Mouse (Mus musculus): ENCODE data around the gene Desi2. TPM values are rescaled to one million over a fixed set of nuclear protein-coding genes. Genes with fewer than 3 reads are reported as not detected.
"Not testable (repeated sequence)": the region's sequence is repeated elsewhere in the genome, so short reads cannot be mapped to it uniquely, and the experiment has no call there.

The Desi2 gene
- polyA plus RNA-seq, 1 experiment from 2014 or later: 20.4 TPM

DNA sequence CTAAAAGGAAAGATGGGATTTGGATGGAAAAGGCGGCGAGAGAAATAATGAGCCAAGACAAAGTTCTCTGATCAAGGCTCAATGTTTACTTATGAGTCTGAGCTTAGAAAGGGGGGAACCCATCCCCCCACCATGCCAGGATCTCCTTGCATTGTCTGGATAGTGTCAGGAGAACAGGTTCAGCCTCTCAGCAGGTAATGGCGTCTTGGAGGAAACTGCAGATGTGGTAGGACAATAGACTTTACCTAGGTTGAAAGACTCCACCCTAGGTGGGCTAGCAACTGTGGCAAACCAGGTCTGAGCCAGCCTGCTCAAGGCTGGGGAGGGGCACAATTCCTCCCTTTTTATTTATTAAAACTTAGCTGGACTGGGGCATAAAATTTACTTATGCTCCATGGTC is 96.1 kb downstream of the Desi2 start:
- not testable (repeated sequence) for H3K27me3 ChIP-seq (replicated peaks; ENCODE audit: control insufficient read depth, insufficient read depth, low read length); H3K4me3 ChIP-seq (ENCODE audit: low read length); H3K9ac ChIP-seq (ENCODE audit: low read depth, low read length); H3K9me3 ChIP-seq (ENCODE audit: control insufficient read depth, low read length); H3K4me1 ChIP-seq (ENCODE audit: control insufficient read depth, insufficient read depth, low read length); H3K4me2 ChIP-seq (ENCODE audit: low read depth, low read length); H3K36me3 ChIP-seq (ENCODE audit: control insufficient read depth, insufficient read depth, low read length); ATAC-seq; H3K27ac ChIP-seq (ENCODE audit: low read length)
- 89% methylated on average over 3 of the region's 3 CpGs for WGBS

DNA sequence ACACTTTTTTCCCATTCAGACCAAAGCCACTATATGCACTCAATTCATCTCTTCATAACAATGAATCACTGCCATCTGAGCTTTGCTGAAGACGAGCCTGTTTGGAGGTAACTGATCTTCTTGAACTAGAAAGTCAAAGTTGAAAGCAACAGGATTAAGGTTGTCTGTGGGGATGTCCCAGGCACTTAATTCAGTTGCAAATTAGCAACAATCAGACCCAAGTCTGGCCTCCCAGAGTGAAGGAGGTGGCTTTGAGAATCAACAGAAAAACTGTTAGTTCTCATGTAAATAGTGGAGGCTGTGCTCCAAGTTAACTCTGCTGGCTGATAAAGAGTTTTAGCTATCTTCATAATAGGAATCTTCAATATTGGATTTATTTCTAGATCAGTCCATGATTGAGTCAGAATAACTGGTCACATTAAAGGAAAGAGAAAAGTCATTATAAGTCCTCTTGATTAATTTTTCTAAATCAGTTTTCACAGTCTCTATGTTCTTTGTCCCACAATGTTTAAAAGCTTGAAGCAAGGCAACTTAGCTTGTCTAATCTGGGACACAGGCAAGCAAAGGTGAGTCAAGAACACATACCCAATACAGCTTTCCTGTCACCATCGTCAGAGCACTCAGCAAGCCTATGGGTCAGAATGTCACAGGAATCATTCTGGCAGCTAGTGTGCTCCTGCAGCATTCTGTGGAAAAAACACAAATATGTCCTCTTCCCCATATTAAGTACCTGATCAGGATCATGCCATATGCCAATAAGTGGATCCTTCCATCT is 96.9 kb downstream of the Desi2 start:
- H3K27ac ChIP-seq (ENCODE audit: low read length): no peak overlapping the region
- 76% methylated on average over 2 of the region's 2 CpGs for WGBS
- no peak overlapping the region for H3K4me2 ChIP-seq (ENCODE audit: low read depth, low read length)
- no peak for ATAC-seq
- no peaks in the 10 kb centered on the region for H3K4me1 ChIP-seq (ENCODE audit: control insufficient read depth, insufficient read depth, low read length)
- no peaks in the 10 kb centered on the region for H3K36me3 ChIP-seq (ENCODE audit: control insufficient read depth, insufficient read depth, low read length)
- H3K27me3 ChIP-seq (replicated peaks; ENCODE audit: control insufficient read depth, insufficient read depth, low read length): no peaks in the 10 kb centered on the region
- no peaks in the 10 kb centered on the region for H3K9me3 ChIP-seq (ENCODE audit: control insufficient read depth, low read length)
- H3K4me3 ChIP-seq (ENCODE audit: low read length): no peak overlapping the region
- no peak overlapping the region for H3K9ac ChIP-seq (ENCODE audit: low read depth, low read length)

DNA sequence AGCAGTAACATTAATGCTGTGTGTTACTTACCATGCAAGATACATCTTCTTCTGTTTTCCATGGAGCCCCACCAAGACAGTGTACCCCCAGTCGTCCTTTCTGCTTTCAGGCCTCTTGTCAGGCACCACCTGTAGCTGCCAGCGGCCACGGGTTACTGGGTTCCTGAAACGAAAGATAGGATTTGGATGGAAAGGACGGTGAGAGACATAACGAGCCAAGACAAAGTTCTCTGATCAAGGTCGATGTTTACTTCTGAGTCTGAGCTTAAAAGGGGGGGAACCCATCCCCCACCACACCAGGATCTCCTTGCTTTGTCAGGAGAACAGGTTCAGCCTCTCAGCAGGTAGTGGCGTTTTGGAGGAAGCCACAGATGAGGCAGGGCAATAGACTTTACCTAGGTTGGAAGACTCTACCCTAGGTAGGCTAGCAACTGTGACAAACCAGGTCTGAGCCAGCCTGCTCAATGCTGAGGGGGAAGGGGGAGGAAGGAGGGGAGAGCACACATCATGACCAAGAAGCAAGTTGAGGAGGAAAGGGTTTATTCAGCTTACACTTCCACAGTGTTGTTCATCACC is 100.5 kb downstream of the Desi2 start:
- H3K4me1 ChIP-seq (ENCODE audit: control insufficient read depth, insufficient read depth, low read length): no peaks in the 10 kb centered on the region
- H3K27ac ChIP-seq (ENCODE audit: low read length): no peak overlapping the region
- no peaks in the 10 kb centered on the region for H3K27me3 ChIP-seq (replicated peaks; ENCODE audit: control insufficient read depth, insufficient read depth, low read length)
- no peaks in the 10 kb centered on the region for H3K9me3 ChIP-seq (ENCODE audit: control insufficient read depth, low read length)
- no peaks in the 10 kb centered on the region for H3K36me3 ChIP-seq (ENCODE audit: control insufficient read depth, insufficient read depth, low read length)
- H3K4me3 ChIP-seq (ENCODE audit: low read length): no peak overlapping the region
- H3K4me2 ChIP-seq (ENCODE audit: low read depth, low read length): no peak overlapping the region
- ATAC-seq: no peak
- WGBS: 60% methylated on average over 8 of the region's 8 CpGs
- H3K9ac ChIP-seq (ENCODE audit: low read depth, low read length): no peak overlapping the region

DNA sequence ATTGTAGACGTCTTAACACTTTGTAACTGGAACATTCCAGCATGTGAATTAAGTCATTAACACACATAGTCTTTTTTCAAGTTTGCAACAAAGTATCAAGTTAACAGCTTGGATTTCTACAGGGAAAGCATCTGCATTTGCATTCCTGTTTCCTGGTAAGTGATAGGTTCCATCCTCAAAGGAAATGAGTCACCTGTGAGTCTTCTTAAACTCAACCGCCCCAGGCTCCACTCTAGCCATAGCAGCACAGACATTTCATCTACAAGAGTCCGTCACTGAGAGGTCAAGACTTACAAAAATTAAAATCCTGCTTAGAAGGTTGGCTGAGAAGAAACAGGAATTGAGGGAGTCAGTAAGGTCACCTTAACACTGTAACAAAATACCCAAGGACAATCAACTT is 104.5 kb downstream of the Desi2 start:
- Histone ChIP-seq H3K4me3 (ENCODE audit: low read length) (no peak overlapping the region), H3K27me3 (replicated peaks; ENCODE audit: control insufficient read depth, insufficient read depth, low read length) (no peaks in the 10 kb centered on the region), H3K27ac (ENCODE audit: low read length) (no peak overlapping the region), H3K4me1 (ENCODE audit: control insufficient read depth, insufficient read depth, low read length) (no peaks in the 10 kb centered on the region), H3K36me3 (ENCODE audit: control insufficient read depth, insufficient read depth, low read length) (no peaks in the 10 kb centered on the region), H3K4me2 (ENCODE audit: low read depth, low read length) (no peak overlapping the region), H3K9me3 (ENCODE audit: control insufficient read depth, low read length) (no peaks in the 10 kb centered on the region), H3K9ac (ENCODE audit: low read depth, low read length) (no peak overlapping the region)
- no peak for ATAC-seq
- WGBS: 77% methylated on average over 3 of the region's 3 CpGs

DNA sequence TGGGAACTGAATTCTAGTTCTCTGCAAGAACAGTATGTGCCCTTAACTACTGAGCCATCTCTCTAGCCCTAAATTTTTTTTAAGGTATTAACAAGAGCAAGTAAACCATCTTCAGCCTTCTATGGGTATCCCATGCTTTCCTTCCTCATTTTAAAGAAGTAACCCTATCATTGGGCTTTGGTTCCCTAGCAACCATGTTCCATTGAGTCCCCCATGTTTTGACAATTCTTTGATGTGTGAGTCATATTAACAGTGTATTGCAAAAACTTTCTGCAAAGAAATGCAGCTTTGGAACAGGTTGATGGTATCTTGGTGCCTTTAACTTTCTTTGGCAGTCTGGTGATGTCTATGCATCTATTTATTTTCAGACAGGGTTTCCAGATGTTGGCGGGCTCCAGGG is 106.8 kb downstream of the Desi2 start:
- no peak for ATAC-seq
- Histone ChIP-seq H3K4me1 (ENCODE audit: control insufficient read depth, insufficient read depth, low read length) (no peaks in the 10 kb centered on the region), H3K36me3 (ENCODE audit: control insufficient read depth, insufficient read depth, low read length) (no peaks in the 10 kb centered on the region), H3K4me3 (ENCODE audit: low read length) (no peak overlapping the region), H3K9me3 (ENCODE audit: control insufficient read depth, low read length) (no peaks in the 10 kb centered on the region), H3K4me2 (ENCODE audit: low read depth, low read length) (no peak overlapping the region), H3K27ac (ENCODE audit: low read length) (no peak overlapping the region), H3K9ac (ENCODE audit: low read depth, low read length) (no peak overlapping the region), H3K27me3 (replicated peaks; ENCODE audit: control insufficient read depth, insufficient read depth, low read length) (no peaks in the 10 kb centered on the region)
- 97% methylated on average over 1 of the region's 1 CpGs for WGBS

DNA sequence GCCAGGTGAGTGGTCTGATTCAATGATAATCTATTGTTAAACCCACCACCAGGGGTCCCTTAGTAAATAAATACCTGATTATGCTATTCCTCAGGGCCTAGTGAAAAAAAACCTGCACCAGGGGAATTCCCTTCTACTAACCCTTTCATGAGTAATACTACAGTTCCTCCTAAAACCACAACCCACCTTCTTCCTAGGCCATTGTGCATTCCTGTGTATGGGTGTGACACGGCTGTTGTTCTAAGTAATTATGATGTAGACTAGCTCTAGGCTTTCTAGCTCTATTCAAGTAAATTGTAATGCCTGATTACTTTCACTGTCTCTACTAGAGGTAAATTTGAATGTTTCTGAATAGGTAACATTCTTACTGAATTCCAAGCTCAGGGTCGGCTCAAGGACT is 114.0 kb downstream of the Desi2 start:
- H3K4me3 ChIP-seq (ENCODE audit: low read length); H3K4me1 ChIP-seq (ENCODE audit: control insufficient read depth, insufficient read depth, low read length); H3K27ac ChIP-seq (ENCODE audit: low read length); H3K4me2 ChIP-seq (ENCODE audit: low read depth, low read length); H3K27me3 ChIP-seq (replicated peaks; ENCODE audit: control insufficient read depth, insufficient read depth, low read length); H3K9ac ChIP-seq (ENCODE audit: low read depth, low read length); ATAC-seq; H3K9me3 ChIP-seq (ENCODE audit: control insufficient read depth, low read length); H3K36me3 ChIP-seq (ENCODE audit: control insufficient read depth, insufficient read depth, low read length): not testable (repeated sequence)
- 89% methylated on average over 2 of the region's 2 CpGs for WGBS

DNA sequence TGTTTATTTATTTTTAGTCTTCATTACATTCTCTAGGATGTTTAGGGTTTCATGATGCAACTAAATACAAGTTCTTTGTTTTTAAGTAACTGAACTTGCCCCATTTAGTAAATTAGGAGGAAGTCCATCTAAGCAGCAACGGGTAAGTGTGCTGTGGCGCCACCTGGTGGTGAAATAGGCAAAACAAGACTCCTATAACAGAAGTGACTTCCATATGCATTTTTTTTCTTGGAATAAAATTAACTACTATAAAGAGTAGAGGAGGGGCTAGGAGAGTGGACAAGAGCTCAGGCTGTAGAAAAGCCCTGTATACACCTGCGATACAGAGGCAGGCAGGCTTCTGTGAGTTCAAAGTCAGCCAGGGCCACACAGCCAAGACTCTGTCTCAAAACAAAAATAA is 116.2 kb downstream of the Desi2 start:
- H3K9ac ChIP-seq (ENCODE audit: low read depth, low read length): no peak overlapping the region
- no peaks in the 10 kb centered on the region for H3K9me3 ChIP-seq (ENCODE audit: control insufficient read depth, low read length)
- no peaks in the 10 kb centered on the region for H3K27me3 ChIP-seq (replicated peaks; ENCODE audit: control insufficient read depth, insufficient read depth, low read length)
- H3K27ac ChIP-seq (ENCODE audit: low read length): no peak overlapping the region
- no peak overlapping the region for H3K4me3 ChIP-seq (ENCODE audit: low read length)
- ATAC-seq: peak; percentile 13; the same call in 1 of the 2 replicates
- H3K4me1 ChIP-seq (ENCODE audit: control insufficient read depth, insufficient read depth, low read length): no peaks in the 10 kb centered on the region
- H3K4me2 ChIP-seq (ENCODE audit: low read depth, low read length): no peak overlapping the region
- no peaks in the 10 kb centered on the region for H3K36me3 ChIP-seq (ENCODE audit: control insufficient read depth, insufficient read depth, low read length)
- WGBS: 27% methylated on average over 3 of the region's 3 CpGs

Other genes with a start within 250 kb of the Desi2 start
- gene Catspere2, start 204.0 kb upstream of the Desi2 start, polyA plus RNA-seq (2015; fragmentation: Nextera tagmentation; extraction: Ambion mirVana): 0.09 and 0.12 TPM in 2 replicates
- 136 and 142 TPM in 2 replicates for gene Cox20, start 131.7 kb downstream of the Desi2 start, polyA plus RNA-seq (2015; fragmentation: Nextera tagmentation; extraction: Ambion mirVana)
- gene Hnrnpu, start 150.4 kb downstream of the Desi2 start, polyA plus RNA-seq (2015; fragmentation: Nextera tagmentation; extraction: Ambion mirVana): 137 and 155 TPM in 2 replicates
- gene Efcab2, start 218.7 kb downstream of the Desi2 start, polyA plus RNA-seq (2015; fragmentation: Nextera tagmentation; extraction: Ambion mirVana): 6.1 and 8.8 TPM in 2 replicates